23 mouse cellular contexts compared by ENCODE assay signal in the genomic region with DNA sequence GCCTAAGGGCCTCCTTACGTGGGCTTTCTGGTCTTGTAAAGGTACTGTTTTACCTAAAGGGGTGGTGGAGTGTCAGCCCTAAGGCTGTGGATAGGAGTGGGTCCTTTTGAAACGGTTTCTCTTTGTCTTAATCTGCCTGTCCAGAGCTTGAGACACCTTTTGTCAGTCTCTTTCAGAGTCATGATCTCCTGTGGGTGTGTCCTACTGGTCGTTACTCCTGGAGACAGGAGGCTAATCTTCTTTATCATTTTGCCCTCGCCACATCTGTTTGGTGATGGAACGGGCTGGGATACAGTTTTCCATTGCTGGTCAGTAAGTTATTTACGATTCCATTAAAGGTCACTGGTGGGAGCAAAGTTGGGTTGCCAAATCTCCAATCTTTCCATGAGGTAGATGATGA.
DNase-seq lines count a peak whose midpoint lies in the region; ATAC-seq and TF ChIP-seq lines count a peak whose summit lies in the region.
"Had no signal": no experiment of that assay in that cellular context is flagged by ENCODE, and none has a peak within 500 bp of the region (broad histone marks: within the 10 kb centered on the region; RNA-seq: fewer than 3 reads in every experiment).

No protein-coding gene starts in this region.

- H3K36me3 ChIP-seq in heart, embryonic 11.5 days (ENCODE audit: control insufficient read depth, insufficient read depth, low read length): no peaks in the 10 kb centered on the region
- H3K36me3 ChIP-seq in liver, embryonic 12.5 days: no peaks in the 10 kb centered on the region
- no peaks in the 10 kb centered on the region for H3K36me3 ChIP-seq in liver, postnatal 0 days (replicated peaks; ENCODE audit: insufficient read depth, low read length)
- H3K36me3 ChIP-seq: embryonic facial prominence, embryonic 10.5 days; embryonic facial prominence, embryonic 12.5 days; forebrain, embryonic 15.5 days; G1E had no signal

- no peak overlapping the region for H3K4me3 ChIP-seq in heart, embryonic 11.5 days (ENCODE audit: low read depth, low read length)
- H3K4me3 ChIP-seq in liver, embryonic 12.5 days: no peak overlapping the region
- no peak overlapping the region for H3K4me3 ChIP-seq in liver, postnatal 0 days (ENCODE audit: low read depth, low read length)
- H3K4me3 ChIP-seq: embryonic facial prominence, embryonic 10.5 days; embryonic facial prominence, embryonic 12.5 days; forebrain, embryonic 13.5 days; forebrain, embryonic 15.5 days had no signal

- ATAC-seq in heart, embryonic 11.5 days (replicated peaks; ENCODE audit: insufficient number of reproducible peaks, low FRiP score, low TSS enrichment): no peak
- ATAC-seq in liver, embryonic 12.5 days: peak; percentile 57; the same call in 1 of the 2 replicates
- ATAC-seq in liver, postnatal 0 days: no peak
- ATAC-seq: activated CD4-positive, CD25-positive, alpha-beta regulatory T cell, adult 4 months; CD4-positive, CD25-positive, alpha-beta regulatory T cell, adult 4 months; forebrain, embryonic 13.5 days; forebrain, embryonic 15.5 days; forebrain, postnatal 0 days; Patski had no signal

- 67% methylated on average over 6 of the region's 6 CpGs for WGBS in heart, embryonic 11.5 days (ENCODE audit: insufficient replicate concordance)
- 50% methylated on average over 6 of the region's 6 CpGs for WGBS in liver, embryonic 12.5 days (ENCODE audit: insufficient replicate concordance)
- 59% methylated on average over 6 of the region's 6 CpGs for WGBS in liver, postnatal 0 days (ENCODE audit: insufficient replicate concordance)

- no peak for TF ChIP-seq CTCF in liver, postnatal 0 days (IDR thresholded peaks at IDR 0.05; ENCODE audit: low read depth)

- H3K27me3 ChIP-seq in heart, embryonic 11.5 days (ENCODE audit: control insufficient read depth, insufficient read depth, low read length): no peaks in the 10 kb centered on the region
- H3K27me3 ChIP-seq in liver, embryonic 12.5 days (replicated peaks): no peaks in the 10 kb centered on the region
- H3K27me3 ChIP-seq in liver, postnatal 0 days (ENCODE audit: insufficient read depth, low read length): no peaks in the 10 kb centered on the region
- H3K27me3 ChIP-seq: CH12.LX; embryonic facial prominence, embryonic 12.5 days; forebrain, embryonic 13.5 days; forebrain, embryonic 15.5 days had no signal

- no peak overlapping the region for H3K27ac ChIP-seq in heart, embryonic 11.5 days (ENCODE audit: low read depth, low read length)
- H3K27ac ChIP-seq in liver, embryonic 12.5 days: no peak overlapping the region
- H3K27ac ChIP-seq in liver, postnatal 0 days (ENCODE audit: low read depth): no peak overlapping the region
- H3K27ac ChIP-seq: embryonic facial prominence, embryonic 10.5 days; embryonic facial prominence, embryonic 12.5 days; forebrain, embryonic 13.5 days; forebrain, embryonic 15.5 days had no signal

- H3K4me1 ChIP-seq in heart, embryonic 11.5 days (ENCODE audit: control insufficient read depth, insufficient read depth, low read length): 0 out of 2 replicates have a peak, but pooled peaks cover 3% of the 10 kb centered on the region
- no peaks in the 10 kb centered on the region for H3K4me1 ChIP-seq in liver, embryonic 12.5 days
- no peaks in the 10 kb centered on the region for H3K4me1 ChIP-seq in liver, postnatal 0 days (ENCODE audit: insufficient read depth)
- H3K4me1 ChIP-seq: embryonic facial prominence, embryonic 10.5 days; forebrain, embryonic 13.5 days; forebrain, embryonic 15.5 days had no signal

- H3K4me2 ChIP-seq in heart, embryonic 11.5 days: no peak overlapping the region
- no peak overlapping the region for H3K4me2 ChIP-seq in liver, embryonic 12.5 days
- no peak overlapping the region for H3K4me2 ChIP-seq in liver, postnatal 0 days (ENCODE audit: low read depth, low read length)
- H3K4me2 ChIP-seq: embryonic facial prominence, embryonic 12.5 days; forebrain, embryonic 13.5 days; forebrain, embryonic 15.5 days had no signal

- TF ChIP-seq EP300 in liver, postnatal 0 days (IDR thresholded peaks at IDR 0.05; ENCODE audit: low read depth): no peak

- H3K9me3 ChIP-seq in heart, embryonic 11.5 days (replicated peaks; ENCODE audit: control insufficient read depth, low read length): no peaks in the 10 kb centered on the region
- H3K9me3 ChIP-seq in liver, embryonic 12.5 days (replicated peaks): no peaks in the 10 kb centered on the region
- no peaks in the 10 kb centered on the region for H3K9me3 ChIP-seq in liver, postnatal 0 days (ENCODE audit: low read length)
- H3K9me3 ChIP-seq: embryonic facial prominence, embryonic 10.5 days; embryonic facial prominence, embryonic 12.5 days; forebrain, embryonic 13.5 days; forebrain, embryonic 15.5 days had no signal

- DNase-seq in heart, adult 11 months: peak; percentile 82
- DNase-seq in liver, postnatal 0 days: no peak
- no peak for DNase-seq in adrenal gland, postnatal 36 days
- DNase-seq: adrenal gland, adult 8-10 months; adrenal gland, postnatal 14 days; B cell, adult 2 months; cerebellum, adult 11 months; cerebellum, adult 18-20 months; cerebellum, adult 8-10 months; cerebellum, adult 9-11 months; cerebellum, postnatal 25 days; forebrain, postnatal 0 days had no signal

- H3K9ac ChIP-seq in heart, embryonic 11.5 days (ENCODE audit: low read depth, low read length): no peak overlapping the region
- no peak overlapping the region for H3K9ac ChIP-seq in liver, embryonic 12.5 days
- no peak overlapping the region for H3K9ac ChIP-seq in liver, postnatal 0 days (replicated peaks)
- H3K9ac ChIP-seq: embryonic facial prominence, embryonic 12.5 days; forebrain, embryonic 13.5 days; forebrain, embryonic 15.5 days; forebrain, postnatal 0 days had no signal
